ENCODE assay signal across 10 mouse cellular contexts in the genomic region with DNA sequence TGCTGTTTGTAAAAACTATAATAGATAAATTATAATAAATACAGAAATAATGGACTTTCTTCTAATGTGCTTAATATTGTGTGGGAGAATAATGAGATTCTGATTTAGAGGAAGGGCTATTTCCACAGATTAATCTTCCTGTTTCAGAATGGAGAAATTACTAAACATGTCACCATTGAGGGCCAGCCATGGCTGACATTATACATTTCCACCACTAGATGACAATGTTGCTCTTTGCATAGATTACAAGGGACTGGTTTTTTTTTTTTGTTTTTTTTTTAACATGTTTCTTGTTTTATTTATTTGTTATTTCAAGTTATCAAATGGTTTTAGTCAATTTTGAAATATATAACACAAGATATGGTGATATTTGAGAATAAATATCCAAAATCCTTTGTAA.
DNase-seq lines count a peak whose midpoint lies in the region; ATAC-seq and TF ChIP-seq lines count a peak whose summit lies in the region.
"Had no signal": no experiment of that assay in that cellular context is flagged by ENCODE, and none has a peak within 500 bp of the region (broad histone marks: within the 10 kb centered on the region; RNA-seq: fewer than 3 reads in every experiment).

No protein-coding gene starts in this region.

- no peaks in the 10 kb centered on the region for H3K27me3 ChIP-seq in kidney, postnatal 0 days (ENCODE audit: insufficient read depth, low read length)
- H3K27me3 ChIP-seq in kidney, embryonic 15.5 days, result no peaks in the 10 kb centered on the region
- no peaks in the 10 kb centered on the region for H3K27me3 ChIP-seq in neural tube, embryonic 12.5 days (replicated peaks)
- H3K27me3 ChIP-seq in neural tube, embryonic 15.5 days (replicated peaks), result no peaks in the 10 kb centered on the region
- no peaks in the 10 kb centered on the region for H3K27me3 ChIP-seq in embryonic facial prominence, embryonic 14.5 days (replicated peaks; ENCODE audit: control insufficient read depth, insufficient read depth, low read length)
- H3K27me3 ChIP-seq in stomach, postnatal 0 days (ENCODE audit: control insufficient read depth, insufficient read depth, low read length), result no peaks in the 10 kb centered on the region

- H3K27ac ChIP-seq in kidney, postnatal 0 days, result no peak overlapping the region
- H3K27ac ChIP-seq in kidney, embryonic 15.5 days, result no peak overlapping the region
- no peak overlapping the region for H3K27ac ChIP-seq in neural tube, embryonic 12.5 days
- no peak overlapping the region for H3K27ac ChIP-seq in neural tube, embryonic 15.5 days (replicated peaks)
- H3K27ac ChIP-seq in embryonic facial prominence, embryonic 14.5 days (replicated peaks; ENCODE audit: low read depth, low read length), result no peak overlapping the region
- H3K27ac ChIP-seq in stomach, postnatal 0 days (replicated peaks), result no peak overlapping the region

- TF ChIP-seq CTCF in kidney, postnatal 0 days (IDR thresholded peaks at IDR 0.05; ENCODE audit: low read depth), result peak; percentile 94
- peak; percentile 96 for TF ChIP-seq CTCF in stomach, postnatal 0 days (IDR thresholded peaks at IDR 0.05; ENCODE audit: low read depth)

- no peaks in the 10 kb centered on the region for H3K4me1 ChIP-seq in kidney, postnatal 0 days (replicated peaks; ENCODE audit: insufficient read depth, low read length)
- H3K4me1 ChIP-seq in kidney, embryonic 15.5 days, result no peaks in the 10 kb centered on the region
- H3K4me1 ChIP-seq in neural tube, embryonic 12.5 days, result no peaks in the 10 kb centered on the region
- no peaks in the 10 kb centered on the region for H3K4me1 ChIP-seq in neural tube, embryonic 15.5 days
- H3K4me1 ChIP-seq in embryonic facial prominence, embryonic 14.5 days (ENCODE audit: control insufficient read depth, insufficient read depth, low read length), result no peaks in the 10 kb centered on the region
- H3K4me1 ChIP-seq in stomach, postnatal 0 days (replicated peaks; ENCODE audit: control insufficient read depth, insufficient read depth), result no peaks in the 10 kb centered on the region

- H3K9me3 ChIP-seq in kidney, postnatal 0 days (replicated peaks; ENCODE audit: low read length), result no peaks in the 10 kb centered on the region
- H3K9me3 ChIP-seq in kidney, embryonic 15.5 days (replicated peaks), result no peaks in the 10 kb centered on the region
- H3K9me3 ChIP-seq in neural tube, embryonic 12.5 days, result no peaks in the 10 kb centered on the region
- H3K9me3 ChIP-seq in neural tube, embryonic 15.5 days (replicated peaks), result no peaks in the 10 kb centered on the region
- no peaks in the 10 kb centered on the region for H3K9me3 ChIP-seq in embryonic facial prominence, embryonic 14.5 days (ENCODE audit: control insufficient read depth, low read length)
- H3K9me3 ChIP-seq in stomach, postnatal 0 days (ENCODE audit: control insufficient read depth, low read length), result no peaks in the 10 kb centered on the region

- no peak overlapping the region for H3K4me2 ChIP-seq in kidney, postnatal 0 days (ENCODE audit: low read length)
- H3K4me2 ChIP-seq in kidney, embryonic 15.5 days, result no peak overlapping the region
- no peak overlapping the region for H3K4me2 ChIP-seq in neural tube, embryonic 12.5 days (replicated peaks)
- no peak overlapping the region for H3K4me2 ChIP-seq in neural tube, embryonic 15.5 days
- H3K4me2 ChIP-seq in embryonic facial prominence, embryonic 14.5 days (ENCODE audit: low read depth, low read length), result no peak overlapping the region
- H3K4me2 ChIP-seq in stomach, postnatal 0 days (replicated peaks; ENCODE audit: low read depth), result no peak overlapping the region

- TF ChIP-seq EP300 in stomach, postnatal 0 days (optimal IDR thresholded peaks at IDR 0.05), result no peak

- H3K36me3 ChIP-seq in kidney, postnatal 0 days (ENCODE audit: insufficient read depth, low read length), result no peaks in the 10 kb centered on the region
- no peaks in the 10 kb centered on the region for H3K36me3 ChIP-seq in kidney, embryonic 15.5 days
- H3K36me3 ChIP-seq in neural tube, embryonic 12.5 days, result no peaks in the 10 kb centered on the region
- no peaks in the 10 kb centered on the region for H3K36me3 ChIP-seq in neural tube, embryonic 15.5 days
- no peaks in the 10 kb centered on the region for H3K36me3 ChIP-seq in embryonic facial prominence, embryonic 14.5 days (ENCODE audit: control insufficient read depth, insufficient read depth, low read length)
- H3K36me3 ChIP-seq in stomach, postnatal 0 days (ENCODE audit: control insufficient read depth, insufficient read depth, low read length), result no peaks in the 10 kb centered on the region

- intact Hi-C loops in heart, postnatal 25 days (cut with DNase I), result no loop called here

- H3K9ac ChIP-seq in kidney, postnatal 0 days (ENCODE audit: low read depth, low read length), result no peak overlapping the region
- no peak overlapping the region for H3K9ac ChIP-seq in kidney, embryonic 15.5 days
- no peak overlapping the region for H3K9ac ChIP-seq in neural tube, embryonic 12.5 days
- no peak overlapping the region for H3K9ac ChIP-seq in neural tube, embryonic 15.5 days (replicated peaks)
- H3K9ac ChIP-seq in embryonic facial prominence, embryonic 14.5 days (ENCODE audit: low read depth, low read length), result no peak overlapping the region
- H3K9ac ChIP-seq in stomach, postnatal 0 days (ENCODE audit: low read length), result no peak overlapping the region

- peak; percentile 67 for DNase-seq in kidney, postnatal 0 days (ENCODE audit: low spot score)
- peak; percentile 36 for DNase-seq in embryonic facial prominence, embryonic 14.5 days (ENCODE audit: low spot score)
- DNase-seq in stomach, postnatal 0 days (ENCODE audit: low spot score), result no peak
- no peak for DNase-seq in heart, postnatal 25 days (ENCODE audit: low spot score)
- no peak for DNase-seq in testis, postnatal 10 days (ENCODE audit: low spot score)
- DNase-seq: adrenal gland, adult 2 months; thymus, adult 18-20 months had no signal

- no peak overlapping the region for H3K4me3 ChIP-seq in kidney, postnatal 0 days (replicated peaks; ENCODE audit: low read depth, low read length)
- H3K4me3 ChIP-seq in kidney, embryonic 15.5 days (replicated peaks), result no peak overlapping the region
- H3K4me3 ChIP-seq in neural tube, embryonic 12.5 days, result no peak overlapping the region
- no peak overlapping the region for H3K4me3 ChIP-seq in neural tube, embryonic 15.5 days (replicated peaks)
- no peak overlapping the region for H3K4me3 ChIP-seq in embryonic facial prominence, embryonic 14.5 days (ENCODE audit: low read depth, low read length)
- H3K4me3 ChIP-seq in stomach, postnatal 0 days (ENCODE audit: low read depth, low read length), result no peak overlapping the region

- ATAC-seq in kidney, postnatal 0 days (replicated peaks; ENCODE audit: low FRiP score, low read depth), result no peak
- ATAC-seq in kidney, embryonic 15.5 days (replicated peaks; ENCODE audit: low FRiP score), result no peak
- 0 out of 2 replicates have a peak, but pooled peaks have one; percentile 53 for ATAC-seq in neural tube, embryonic 12.5 days (ENCODE audit: low FRiP score, low read depth)
- ATAC-seq in neural tube, embryonic 15.5 days (ENCODE audit: low FRiP score), result no peak
- no peak for ATAC-seq in embryonic facial prominence, embryonic 14.5 days (ENCODE audit: low read depth)
- no peak for ATAC-seq in stomach, postnatal 0 days (ENCODE audit: low FRiP score, low TSS enrichment)

Comparison
In these comparisons a context has a peak if more than half of its experiments do, and no peak if none do; other contexts are left out.
1. DNase-seq: peak in kidney, postnatal 0 days (single experiment) and embryonic facial prominence, embryonic 14.5 days (single experiment); none in stomach, postnatal 0 days (single experiment), heart, postnatal 25 days (single experiment) and testis, postnatal 10 days (single experiment).